In genomic region chr19:53578597-53579252, GRCm38 (mm10) we compare ENCODE assay signal across 8 mouse cellular contexts. TPM values are rescaled to one million over a fixed set of nuclear protein-coding genes. Genes with fewer than 3 reads are reported as not detected.
DNase-seq lines count a peak whose midpoint lies in the region; ATAC-seq lines count a peak whose summit lies in the region.

No protein-coding gene starts in this region.

- WGBS in kidney, embryonic 15.5 days: 12% methylated on average over 8 of the region's 8 CpGs
- 10% methylated on average over 8 of the region's 8 CpGs for WGBS in liver, embryonic 13.5 days (ENCODE audit: insufficient replicate concordance)
- WGBS in neural tube, embryonic 12.5 days: 13% methylated on average over 8 of the region's 8 CpGs

- H3K27ac ChIP-seq in kidney, embryonic 15.5 days: no peak overlapping the region
- H3K27ac ChIP-seq in liver, embryonic 13.5 days: no peak overlapping the region
- H3K27ac ChIP-seq in neural tube, embryonic 12.5 days: no peak overlapping the region

- H3K36me3 ChIP-seq in kidney, embryonic 15.5 days: no peaks in the 10 kb centered on the region
- H3K36me3 ChIP-seq in liver, embryonic 13.5 days: no peaks in the 10 kb centered on the region
- H3K36me3 ChIP-seq in neural tube, embryonic 12.5 days: no peaks in the 10 kb centered on the region

- no peak overlapping the region for H3K4me3 ChIP-seq in kidney, embryonic 15.5 days (replicated peaks)
- no peak overlapping the region for H3K4me3 ChIP-seq in liver, embryonic 13.5 days (replicated peaks)
- H3K4me3 ChIP-seq in neural tube, embryonic 12.5 days: no peak overlapping the region

- peak; percentile 55 to 59 for DNase-seq in adrenal gland, adult 18-20 months (ENCODE audit: low spot score in 2 of 2)
- peak; percentile 93 for DNase-seq in embryo, embryonic 10 days (ENCODE audit: low spot score)
- DNase-seq in heart, adult 9 months (ENCODE audit: low spot score in 2 of 2): peak; percentile 21 to 56
- DNase-seq in liver, embryonic 13.5 days: peak; percentile 21
- DNase-seq in thymus, postnatal 14 days: peak; percentile 75

- H3K27me3 ChIP-seq in kidney, embryonic 15.5 days: no peaks in the 10 kb centered on the region
- H3K27me3 ChIP-seq in liver, embryonic 13.5 days: no peaks in the 10 kb centered on the region
- no peaks in the 10 kb centered on the region for H3K27me3 ChIP-seq in neural tube, embryonic 12.5 days (replicated peaks)

- H3K9ac ChIP-seq in kidney, embryonic 15.5 days: no peak overlapping the region
- no peak overlapping the region for H3K9ac ChIP-seq in liver, embryonic 13.5 days
- H3K9ac ChIP-seq in neural tube, embryonic 12.5 days: no peak overlapping the region

- H3K4me1 ChIP-seq in kidney, embryonic 15.5 days: peaks cover 8% of the 10 kb centered on the region
- H3K4me1 ChIP-seq in liver, embryonic 13.5 days (replicated peaks): peaks cover 9% of the 10 kb centered on the region
- H3K4me1 ChIP-seq in neural tube, embryonic 12.5 days: no peaks in the 10 kb centered on the region

- H3K4me2 ChIP-seq in kidney, embryonic 15.5 days: no peak overlapping the region
- H3K4me2 ChIP-seq in liver, embryonic 13.5 days: no peak overlapping the region
- H3K4me2 ChIP-seq in neural tube, embryonic 12.5 days (replicated peaks): no peak overlapping the region

- peak; percentile 95 for ATAC-seq in CD4-positive, CD25-positive, alpha-beta regulatory T cell, adult 4 months
- 0 out of 2 replicates have a peak, but pooled peaks have one; percentile 29 for ATAC-seq in kidney, embryonic 15.5 days (replicated peaks; ENCODE audit: low FRiP score)
- ATAC-seq in liver, embryonic 13.5 days (ENCODE audit: low read depth): no peak
- peak; percentile 44; the same call in 1 of the 2 replicates for ATAC-seq in neural tube, embryonic 12.5 days (ENCODE audit: low FRiP score, low read depth)

- H3K9me3 ChIP-seq in kidney, embryonic 15.5 days (replicated peaks): 0 out of 2 replicates have a peak, but pooled peaks cover 1% of the 10 kb centered on the region
- H3K9me3 ChIP-seq in liver, embryonic 13.5 days (replicated peaks): no peaks in the 10 kb centered on the region
- peaks cover under 1% of the 10 kb centered on the region; the same call in 1 of the 2 replicates for H3K9me3 ChIP-seq in neural tube, embryonic 12.5 days

RNA-seq across cellular contexts. Expression of gene Nutf2-ps1, which starts 10.1 kb away (rescaled TPM):
- polyA plus RNA-seq in CD4-positive, CD25-positive, alpha-beta regulatory T cell, adult 4 months (2017; shearing (Covaris generic)): 100 to 1,000 TPM; 158 to 191 TPM
- 10 to 100 TPM; 63.0 to 71.1 TPM for total RNA-seq in adrenal gland, adult 18-20 months (2021)
- 381 and 430 TPM in 2 replicates for polyA plus RNA-seq in kidney, embryonic 15.5 days (2015; fragmentation: Nextera tagmentation; extraction: Ambion mirVana)
- 256 and 281 TPM in 2 replicates for polyA plus RNA-seq in liver, embryonic 13.5 days (2015; fragmentation: Nextera tagmentation; extraction: Ambion mirVana)
- polyA plus RNA-seq in neural tube, embryonic 12.5 days (2016; fragmentation: Nextera tagmentation; extraction: Ambion mirVana): 351 and 372 TPM in 2 replicates

RNA-seq across cellular contexts. Expression of gene Smc3, which starts 21.5 kb away (rescaled TPM):
- 10 to 100 TPM; 38.9 to 40.8 TPM for polyA plus RNA-seq in CD4-positive, CD25-positive, alpha-beta regulatory T cell, adult 4 months (2017; shearing (Covaris generic))
- total RNA-seq in adrenal gland, adult 18-20 months (2021): 10 to 100 TPM; 24.7 to 30.2 TPM
- polyA plus RNA-seq in kidney, embryonic 15.5 days (2015; fragmentation: Nextera tagmentation; extraction: Ambion mirVana): 74.7 and 75.6 TPM in 2 replicates
- polyA plus RNA-seq in liver, embryonic 13.5 days (2015; fragmentation: Nextera tagmentation; extraction: Ambion mirVana): 45.0 and 53.4 TPM in 2 replicates
- polyA plus RNA-seq in neural tube, embryonic 12.5 days (2016; fragmentation: Nextera tagmentation; extraction: Ambion mirVana): 71.1 and 75.8 TPM in 2 replicates

RNA-seq across cellular contexts. Expression of gene Dusp5, which starts 49.8 kb away (rescaled TPM):
- 10 to 100 TPM in 1 of 2 experiments, 1 to 10 TPM in 1; 6.7 to 11.1 TPM for polyA plus RNA-seq in CD4-positive, CD25-positive, alpha-beta regulatory T cell, adult 4 months (2017; shearing (Covaris generic))
- total RNA-seq in adrenal gland, adult 18-20 months (2021): 10 to 100 TPM in 1 of 2 experiments, 1 to 10 TPM in 1; 6.5 to 13.6 TPM
- 11.0 and 11.1 TPM in 2 replicates for polyA plus RNA-seq in kidney, embryonic 15.5 days (2015; fragmentation: Nextera tagmentation; extraction: Ambion mirVana)
- polyA plus RNA-seq in liver, embryonic 13.5 days (2015; fragmentation: Nextera tagmentation; extraction: Ambion mirVana): 2.6 and 2.8 TPM in 2 replicates
- polyA plus RNA-seq in neural tube, embryonic 12.5 days (2016; fragmentation: Nextera tagmentation; extraction: Ambion mirVana): 3.4 and 3.8 TPM in 2 replicates

Comparison
In these comparisons a context has a peak if more than half of its experiments do, and no peak if none do; other contexts are left out.
1. DNase-seq: peak in every context shown above with its lines; median percentile 93 in embryo, embryonic 10 days; 75 in thymus, postnatal 14 days; 57 in adrenal gland, adult 18-20 months; 38 in heart, adult 9 months; 21 in liver, embryonic 13.5 days.